Mouse (Mus musculus): Measurements from ENCODE around the gene Prokr1.

DNA sequence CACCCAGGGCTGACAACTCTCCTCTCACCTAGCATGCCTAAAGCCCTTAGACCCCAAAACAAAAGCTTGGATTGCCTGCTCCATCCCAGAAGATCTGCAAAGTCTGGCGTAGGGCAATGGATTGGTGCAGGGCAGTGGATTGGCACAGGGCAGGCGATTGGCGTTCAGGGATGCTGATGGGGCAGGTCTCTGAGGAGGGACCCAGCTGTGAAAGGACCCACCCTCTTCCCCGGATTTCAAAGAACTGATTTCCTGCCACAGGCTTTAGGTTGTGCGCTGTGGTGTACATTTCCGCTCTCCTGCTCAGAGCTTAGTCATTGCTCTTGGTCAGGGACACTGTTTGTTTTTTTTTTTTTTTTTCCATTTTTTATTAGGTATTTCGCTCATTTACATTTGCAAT is 42.7 kb downstream of the Prokr1 start:
- no peak for TF ChIP-seq CTCF (IDR thresholded peaks at IDR 0.05; ENCODE audit: extremely low read depth, insufficient read length, insufficient replicate concordance, low read depth, low read length)
- no peak for TF ChIP-seq POLR2A (IDR thresholded peaks at IDR 0.05; ENCODE audit: low read depth, low read length)

All from small intestine, adult 2 months (tissue).